Mouse (Mus musculus) stomach, postnatal 0 days (tissue): ENCODE data around the gene Cpeb1.

ENCODE experiments used
- CTCF ChIP-seq: IDR thresholded peaks from 2 replicates; pipeline ENCODE4 v1.5.1; 2016; ENCODE audit warnings: antibody characterized with exemption, low read depth, mild to moderate bottlenecking, moderate library complexity
- EP300 ChIP-seq: optimal IDR thresholded peaks from 2 replicates; pipeline ENCODE3; 2016; ENCODE audit warnings: antibody characterized with exemption

DNA sequence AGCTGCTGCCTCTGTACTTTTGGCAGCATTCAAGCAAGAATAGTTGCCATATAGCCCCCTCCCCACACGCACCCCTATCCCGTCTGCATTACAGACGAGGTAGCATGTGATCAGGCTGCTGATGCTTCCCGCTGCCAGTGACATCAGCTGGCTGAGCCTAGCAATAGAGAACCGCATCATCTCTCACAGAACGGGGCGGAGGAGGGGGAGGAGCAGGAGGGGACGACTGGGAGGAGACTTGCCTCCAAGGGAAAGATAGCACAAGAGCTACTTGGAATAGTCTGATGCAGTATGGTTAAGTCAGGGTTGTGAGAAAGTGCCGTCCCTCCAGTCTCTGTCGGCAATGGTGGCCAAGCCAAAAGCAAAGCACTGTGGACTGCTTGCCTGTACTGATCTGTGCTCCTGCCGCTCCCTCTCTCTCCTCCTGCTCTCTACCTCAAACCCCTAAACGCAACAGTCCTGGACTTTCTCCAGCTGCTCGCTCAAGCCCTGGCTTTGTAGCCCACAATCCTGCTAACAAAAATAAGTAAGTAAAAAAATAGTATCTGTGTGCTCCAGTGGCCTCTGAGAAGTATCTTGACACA is 82.8 kb downstream of the Cpeb1 start:
- TF ChIP-seq EP300 = no peak
- TF ChIP-seq CTCF = no peak
